Mouse (Mus musculus): ENCODE results near the gene Tshz3. TPM values are rescaled to one million over a fixed set of nuclear protein-coding genes. Genes with fewer than 3 reads are reported as not detected.

Gene Tshz3
- polyA plus RNA-seq, 1 experiment from 2014 or later: 23.3 TPM

DNA sequence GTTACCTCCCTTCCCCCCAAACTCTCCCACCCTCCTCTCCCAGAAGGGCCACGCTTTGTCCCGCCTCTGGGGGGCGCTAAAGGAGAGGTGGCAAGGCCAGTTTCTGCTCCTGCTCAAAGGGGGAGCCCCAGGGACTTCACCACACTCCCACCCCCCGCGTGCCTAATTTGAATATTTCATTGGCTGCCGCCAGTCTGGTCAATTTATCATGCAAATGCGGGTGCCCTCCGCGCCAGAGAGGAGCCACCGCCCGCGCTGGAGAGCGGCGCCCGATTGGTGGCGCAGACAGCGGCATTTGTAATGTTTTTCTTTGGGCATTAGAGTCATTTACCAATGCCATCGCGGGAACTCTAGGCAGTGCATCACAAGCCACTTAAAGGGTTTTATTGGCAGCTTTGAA lies 7.4 kb upstream of the Tshz3 start:
- WGBS: 2% methylated on average over 19 of the region's 19 CpGs

DNA sequence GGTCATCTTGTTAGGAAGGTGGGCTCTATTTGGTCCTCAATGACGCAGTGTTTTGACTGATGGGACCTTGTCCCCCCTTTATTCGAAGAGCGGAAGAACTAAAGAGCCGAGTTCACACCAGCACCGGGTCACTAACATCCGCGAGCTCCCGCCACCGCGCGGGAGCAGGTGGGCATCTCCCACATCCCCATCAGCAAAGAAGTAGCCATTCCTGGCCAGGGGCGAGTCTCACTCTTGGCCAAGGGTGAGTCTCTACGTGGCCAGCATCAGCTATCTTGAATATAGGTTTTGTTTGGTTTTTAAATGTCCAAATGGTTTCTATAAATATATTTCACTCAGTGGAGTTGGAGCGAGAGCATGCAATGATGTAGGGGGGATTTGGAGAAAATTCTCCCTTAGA lies 6.3 kb upstream of the Tshz3 start:
- Histone ChIP-seq H3K27me3 (ENCODE audit: insufficient read depth, low read length) (peaks cover 39% of the 10 kb centered on the region), H3K9ac (no peak overlapping the region), H3K9me3 (ENCODE audit: low read depth, low read length) (no peaks in the 10 kb centered on the region), H3K4me3 (ENCODE audit: low read depth, low read length) (peak overlapping the region; percentile 17), H3K27ac (ENCODE audit: low read depth) (no peak overlapping the region), H3K36me3 (ENCODE audit: insufficient read depth) (no peaks in the 10 kb centered on the region), H3K4me2 (peak overlapping the region; percentile 96), H3K4me1 (ENCODE audit: insufficient read depth) (peaks cover 35% of the 10 kb centered on the region)
- no peak for TF ChIP-seq CTCF (IDR thresholded peaks at IDR 0.05; ENCODE audit: low read depth)
- no peak for DNase-seq
- WGBS: 3% methylated on average over 14 of the region's 14 CpGs
- ATAC-seq (ENCODE audit: insufficient read depth): no peak

More for the DNA sequence above, 7.4 kb upstream of the Tshz3 start:
- H3K9me3 ChIP-seq (ENCODE audit: low read depth, low read length): no peaks in the 10 kb centered on the region
- H3K27ac ChIP-seq (ENCODE audit: low read depth): no peak overlapping the region
- peak; percentile 55 for TF ChIP-seq CTCF (IDR thresholded peaks at IDR 0.05; ENCODE audit: low read depth)
- no peak overlapping the region for H3K4me3 ChIP-seq (ENCODE audit: low read depth, low read length)
- H3K9ac ChIP-seq: no peak overlapping the region
- H3K4me1 ChIP-seq (ENCODE audit: insufficient read depth): peaks cover 35% of the 10 kb centered on the region
- ATAC-seq (ENCODE audit: insufficient read depth) (no peak), DNase-seq (no peak)
- no peaks in the 10 kb centered on the region for H3K36me3 ChIP-seq (ENCODE audit: insufficient read depth)
- peaks cover 34% of the 10 kb centered on the region for H3K27me3 ChIP-seq (ENCODE audit: insufficient read depth, low read length)
- H3K4me2 ChIP-seq: peak overlapping the region; percentile 38

DNA sequence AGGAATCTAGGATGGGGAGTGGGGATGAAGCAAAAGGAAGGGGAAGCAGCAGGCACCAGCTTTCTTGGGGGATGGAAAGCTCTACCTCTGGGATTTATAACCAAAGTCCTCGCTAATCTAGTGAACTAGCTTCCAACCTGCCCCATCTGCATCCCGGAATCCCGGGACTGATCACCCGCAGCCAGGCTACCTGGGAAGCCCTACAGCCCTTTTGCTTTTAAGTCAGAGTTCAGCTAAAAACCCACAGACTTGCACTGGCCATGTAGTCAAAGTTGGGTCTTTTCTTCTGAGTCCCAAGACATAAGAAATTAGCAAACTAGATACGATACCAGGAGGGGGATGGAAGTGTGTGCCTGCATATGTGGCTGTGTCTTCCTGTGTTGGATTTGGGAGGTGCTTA lies 5.5 kb upstream of the Tshz3 start:
- 13% methylated on average over 5 of the region's 5 CpGs for WGBS
- no peak for TF ChIP-seq CTCF (IDR thresholded peaks at IDR 0.05; ENCODE audit: low read depth)
- ATAC-seq (ENCODE audit: insufficient read depth) (no peak), DNase-seq (no peak)
- no peaks in the 10 kb centered on the region for H3K9me3 ChIP-seq (ENCODE audit: low read depth, low read length)
- H3K27ac ChIP-seq (ENCODE audit: low read depth): no peak overlapping the region
- peak overlapping the region; percentile 96 for H3K4me2 ChIP-seq
- peaks cover 35% of the 10 kb centered on the region for H3K4me1 ChIP-seq (ENCODE audit: insufficient read depth)
- peaks cover 39% of the 10 kb centered on the region for H3K27me3 ChIP-seq (ENCODE audit: insufficient read depth, low read length)
- no peaks in the 10 kb centered on the region for H3K36me3 ChIP-seq (ENCODE audit: insufficient read depth)
- no peak overlapping the region for H3K9ac ChIP-seq
- peak overlapping the region; percentile 17 for H3K4me3 ChIP-seq (ENCODE audit: low read depth, low read length)

DNA sequence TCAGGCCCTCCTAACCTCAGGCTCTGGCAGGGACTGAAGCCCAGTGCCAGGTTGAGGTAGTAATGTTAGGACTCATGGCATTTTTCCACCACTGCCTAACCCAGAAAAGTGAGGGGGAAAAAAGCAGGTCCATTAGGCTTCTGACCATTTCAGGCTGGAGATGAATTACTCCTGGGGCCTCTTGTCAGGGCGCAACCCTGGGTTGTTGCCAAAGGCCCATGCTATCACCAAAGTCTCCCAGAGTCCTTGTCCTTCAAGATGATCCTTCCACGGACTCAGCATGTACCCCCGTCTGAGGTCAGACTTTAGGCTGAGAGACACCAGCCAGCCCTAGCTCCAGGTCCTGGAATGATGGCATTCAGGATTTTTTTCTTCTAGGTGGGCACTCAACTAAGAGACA lies 4.8 kb upstream of the Tshz3 start:
- no peak overlapping the region for H3K4me3 ChIP-seq (ENCODE audit: low read depth, low read length)
- no peak overlapping the region for H3K9ac ChIP-seq
- H3K36me3 ChIP-seq (ENCODE audit: insufficient read depth): no peaks in the 10 kb centered on the region
- H3K4me1 ChIP-seq (ENCODE audit: insufficient read depth): peaks cover 35% of the 10 kb centered on the region
- no peak overlapping the region for H3K27ac ChIP-seq (ENCODE audit: low read depth)
- H3K27me3 ChIP-seq (ENCODE audit: insufficient read depth, low read length): peaks cover 39% of the 10 kb centered on the region
- no peaks in the 10 kb centered on the region for H3K9me3 ChIP-seq (ENCODE audit: low read depth, low read length)
- H3K4me2 ChIP-seq: peak overlapping the region; percentile 96
- TF ChIP-seq CTCF (IDR thresholded peaks at IDR 0.05; ENCODE audit: low read depth): no peak
- DNase-seq: no peak
- no peak for ATAC-seq (ENCODE audit: insufficient read depth)
- 34% methylated on average over 3 of the region's 3 CpGs for WGBS

DNA sequence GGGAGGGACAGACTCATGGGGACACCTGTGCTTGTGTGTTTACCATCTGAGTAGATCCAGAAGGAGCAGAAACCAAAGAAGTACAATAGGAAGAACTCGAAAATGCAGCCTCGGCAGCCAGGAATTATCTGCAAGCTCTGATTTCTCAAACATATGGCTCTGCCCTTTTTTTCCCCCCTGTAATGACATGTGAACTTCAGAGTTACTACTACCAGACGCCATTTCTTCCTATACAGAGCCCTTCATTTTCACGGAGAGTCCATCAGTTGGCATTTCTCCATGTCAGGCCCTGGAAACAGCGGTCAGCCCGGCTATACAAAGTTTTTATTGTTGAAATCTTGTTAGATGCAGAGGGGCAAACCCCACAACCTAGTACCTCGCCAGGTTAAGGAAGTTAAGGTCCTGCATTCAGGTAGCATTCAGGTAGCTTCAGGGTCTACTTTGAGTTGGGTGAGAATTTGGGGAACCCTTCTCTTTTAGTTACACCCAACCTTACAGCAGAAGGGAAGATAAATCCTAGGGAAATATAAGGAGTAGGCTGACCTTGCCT lies 3.2 kb upstream of the Tshz3 start:
- peak overlapping the region; percentile 96 for H3K4me2 ChIP-seq
- H3K9me3 ChIP-seq (ENCODE audit: low read depth, low read length): no peaks in the 10 kb centered on the region
- H3K4me3 ChIP-seq (ENCODE audit: low read depth, low read length): peak overlapping the region; percentile 75
- DNase-seq: no peak
- peak overlapping the region; percentile 81 for H3K9ac ChIP-seq
- H3K4me1 ChIP-seq (ENCODE audit: insufficient read depth): peaks cover 29% of the 10 kb centered on the region
- no peaks in the 10 kb centered on the region for H3K36me3 ChIP-seq (ENCODE audit: insufficient read depth)
- WGBS: 12% methylated on average over 7 of the region's 7 CpGs
- H3K27me3 ChIP-seq (ENCODE audit: insufficient read depth, low read length): peaks cover 36% of the 10 kb centered on the region
- H3K27ac ChIP-seq (ENCODE audit: low read depth): no peak overlapping the region; the same call in 1 of the 2 replicates
- ATAC-seq (ENCODE audit: insufficient read depth): no peak
- TF ChIP-seq CTCF (IDR thresholded peaks at IDR 0.05; ENCODE audit: low read depth): no peak

DNA sequence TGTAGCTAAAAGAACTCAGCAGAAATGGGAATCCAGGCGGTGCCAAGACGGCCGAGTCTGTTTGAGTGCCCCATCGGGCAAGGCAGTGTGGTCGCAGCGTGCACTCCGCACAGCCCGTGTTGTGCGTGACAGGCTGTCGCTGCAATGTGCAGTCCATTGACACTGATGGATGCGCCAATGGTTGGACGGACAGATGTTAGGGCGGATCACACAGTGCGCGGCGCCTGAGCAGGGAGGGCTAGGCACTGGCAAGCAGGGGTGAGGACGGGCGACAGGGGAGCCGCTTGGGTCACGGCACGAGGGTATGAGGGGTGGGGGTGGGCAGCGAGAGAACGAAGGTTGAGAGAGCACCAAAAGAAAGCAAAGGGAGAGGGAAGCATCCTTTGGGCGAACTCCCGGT lies 2.6 kb upstream of the Tshz3 start:
- Histone ChIP-seq H3K4me2 (peak overlapping the region; percentile 96), H3K9ac (peak overlapping the region; percentile 81), H3K4me1 (ENCODE audit: insufficient read depth) (peaks cover 28% of the 10 kb centered on the region), H3K4me3 (ENCODE audit: low read depth, low read length) (peak overlapping the region; percentile 75), H3K27me3 (ENCODE audit: insufficient read depth, low read length) (peaks cover 35% of the 10 kb centered on the region), H3K9me3 (ENCODE audit: low read depth, low read length) (no peaks in the 10 kb centered on the region), H3K27ac (ENCODE audit: low read depth) (peak overlapping the region; percentile 94; the same call in 1 of the 2 replicates), H3K36me3 (ENCODE audit: insufficient read depth) (no peaks in the 10 kb centered on the region)
- no peak for ATAC-seq (ENCODE audit: insufficient read depth)
- DNase-seq: peak; percentile 63
- TF ChIP-seq CTCF (IDR thresholded peaks at IDR 0.05; ENCODE audit: low read depth): no peak
- WGBS: 2% methylated on average over 24 of the region's 25 CpGs

DNA sequence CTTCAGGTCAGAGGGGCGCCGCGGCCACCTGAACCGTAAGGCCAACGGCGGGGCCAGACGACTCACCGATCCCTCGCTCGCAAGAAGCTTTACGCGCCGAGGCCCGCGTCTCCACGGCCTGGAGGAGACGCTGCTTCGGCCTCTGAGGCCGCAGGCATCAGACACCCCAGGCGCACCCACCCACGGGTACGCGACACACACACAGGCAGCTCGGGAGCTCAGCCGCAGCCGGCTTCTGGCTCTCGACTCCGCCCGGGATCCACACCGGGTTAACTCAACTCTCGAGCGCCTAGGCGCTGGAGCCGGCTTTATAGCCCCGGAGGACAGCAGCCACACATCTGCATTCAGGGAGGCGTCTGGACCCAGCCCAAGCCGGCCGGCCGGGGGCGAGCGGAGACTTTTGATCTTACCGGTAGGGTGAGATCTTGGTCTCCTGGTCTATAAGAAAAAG lies 2.1 kb upstream of the Tshz3 start:
- H3K27ac ChIP-seq (ENCODE audit: low read depth): peak overlapping the region; percentile 94
- peaks cover 24% of the 10 kb centered on the region for H3K4me1 ChIP-seq (ENCODE audit: insufficient read depth)
- ATAC-seq (ENCODE audit: insufficient read depth) (no peak), DNase-seq (peak; percentile 75)
- peaks cover 34% of the 10 kb centered on the region for H3K27me3 ChIP-seq (ENCODE audit: insufficient read depth, low read length)
- WGBS: under 1% methylated on average over 40 of the region's 42 CpGs
- H3K4me3 ChIP-seq (ENCODE audit: low read depth, low read length): peak overlapping the region; percentile 75
- no peak for TF ChIP-seq CTCF (IDR thresholded peaks at IDR 0.05; ENCODE audit: low read depth)
- peak overlapping the region; percentile 81 for H3K9ac ChIP-seq
- no peaks in the 10 kb centered on the region for H3K36me3 ChIP-seq (ENCODE audit: insufficient read depth)
- H3K9me3 ChIP-seq (ENCODE audit: low read depth, low read length): no peaks in the 10 kb centered on the region
- peak overlapping the region; percentile 96 for H3K4me2 ChIP-seq

All from lung, embryonic 14.5 days (tissue).